Mouse (Mus musculus): ENCODE measurements around the gene Otogl.

DNA sequence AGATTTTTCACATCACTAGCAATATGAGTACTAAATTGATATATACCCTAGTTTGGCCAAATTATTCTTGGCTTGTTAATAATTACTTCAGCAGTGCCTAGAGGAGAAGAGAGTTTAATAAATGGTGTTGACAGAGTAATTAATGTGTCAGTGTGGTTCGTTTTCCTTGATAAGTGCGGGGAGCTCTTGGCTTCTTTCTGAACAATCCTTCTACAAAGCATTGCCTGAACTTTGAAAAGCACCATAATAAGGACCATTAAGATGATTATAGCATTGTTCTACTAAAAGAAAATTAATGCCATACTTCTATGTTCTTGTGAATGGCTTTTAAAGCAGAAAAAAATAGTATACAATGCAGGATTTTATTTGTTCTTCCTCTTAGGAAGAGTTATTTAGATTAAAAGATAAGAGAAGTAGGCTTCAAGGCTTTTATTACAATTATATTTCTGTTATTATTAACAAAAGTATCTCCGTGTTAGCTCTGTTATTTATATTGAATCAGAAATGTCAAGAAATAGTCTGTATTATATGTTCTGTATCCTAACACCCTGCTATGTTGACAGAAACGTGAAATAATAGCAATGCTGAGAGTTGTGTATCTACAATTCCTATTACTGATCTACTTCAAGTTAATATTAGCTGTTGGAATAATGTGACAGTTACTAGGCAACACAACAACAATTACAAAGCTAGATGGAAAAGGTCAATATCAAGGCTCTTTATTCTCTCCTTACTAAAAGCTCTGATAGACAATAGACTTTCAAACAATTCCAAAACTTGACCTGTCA, 77.3 kb downstream of the Otogl start:
- no peak for TF ChIP-seq MYOG (IDR thresholded peaks at IDR 0.05; ENCODE audit: control insufficient read depth in 1 of 3, insufficient read depth in 1 of 3, insufficient read length in 2 of 3, low read depth in 2 of 3)
- no peak for TF ChIP-seq MAX (IDR thresholded peaks at IDR 0.05; ENCODE audit: low read depth)
- no peak for TF ChIP-seq POLR2A (IDR thresholded peaks at IDR 0.05; ENCODE audit: insufficient read length, low read depth)
- TF ChIP-seq E2F4 (IDR thresholded peaks at IDR 0.05; ENCODE audit: insufficient read depth): no peak
- no peak for TF ChIP-seq CEBPB (IDR thresholded peaks at IDR 0.05; ENCODE audit: insufficient read depth, poor library complexity, severe bottlenecking)
- no peak for TF ChIP-seq TCF12 (IDR thresholded peaks at IDR 0.05; ENCODE audit: insufficient read depth, poor library complexity, severe bottlenecking)
- TF ChIP-seq REST (IDR thresholded peaks at IDR 0.05; ENCODE audit: insufficient read depth, insufficient read length): no peak

Measured in myocyte (in vitro differentiated cells).